Mouse (Mus musculus): Measurements from ENCODE around the gene Esyt1. TPM values are rescaled to one million over a fixed set of nuclear protein-coding genes. Genes with fewer than 3 reads are reported as not detected.

Gene Esyt1
- polyA plus RNA-seq, 1 experiment from 2014 or later: 12.6 TPM

DNA sequence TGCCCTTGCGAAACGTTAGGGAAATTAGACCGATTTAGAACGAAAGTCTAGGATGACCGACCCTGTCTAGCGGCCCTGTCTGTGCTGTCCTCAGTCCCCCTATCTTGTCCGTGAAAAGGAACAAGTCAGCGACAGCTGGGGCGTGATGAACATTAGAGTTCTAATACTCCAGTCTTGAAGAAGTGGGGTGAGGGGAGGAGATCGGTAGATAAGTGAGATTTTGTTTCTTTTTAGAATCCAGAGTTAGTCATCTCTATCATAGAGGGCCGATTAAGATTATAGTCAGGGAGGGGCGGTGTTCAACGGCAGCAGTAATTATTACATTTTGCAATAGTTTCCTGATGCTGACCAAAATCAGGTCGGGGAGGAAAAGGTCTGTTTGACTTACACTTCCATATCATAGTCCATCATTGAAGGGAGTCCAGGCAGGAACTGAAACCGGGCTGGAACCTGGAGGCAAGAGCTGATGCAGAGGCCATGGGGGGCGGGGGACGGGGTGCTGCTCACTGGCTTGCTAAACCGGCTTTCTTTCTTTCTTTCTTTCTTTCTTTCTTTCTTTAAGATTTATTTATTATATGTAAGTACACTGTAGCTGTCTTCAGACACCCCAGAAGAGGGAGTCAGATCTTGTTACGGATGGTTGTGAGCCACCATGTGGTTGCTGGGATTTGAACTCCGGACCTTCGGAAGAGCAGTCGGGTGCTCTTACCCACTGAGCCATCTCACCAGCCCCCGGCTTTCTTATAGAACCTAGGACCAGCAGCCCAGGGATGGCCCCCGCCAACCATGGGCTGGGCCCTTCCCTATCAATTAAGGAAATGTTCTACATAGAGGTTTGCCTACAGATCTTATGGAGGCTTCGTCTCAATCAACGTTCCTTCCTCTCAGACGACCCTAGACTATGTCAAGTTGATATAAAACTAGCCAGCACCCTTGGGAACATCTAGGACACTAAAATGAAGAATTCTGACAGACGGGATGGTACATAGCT lies 990 bp upstream of the Esyt1 start:
- Histone ChIP-seq H3K36me3 (ENCODE audit: control insufficient read depth, insufficient read depth, low read length) (no peaks in the 10 kb centered on the region), H3K4me1 (replicated peaks; ENCODE audit: control insufficient read depth, insufficient read depth, low read length) (peaks cover 5% of the 10 kb centered on the region; the same call in 1 of the 2 replicates), H3K9ac (ENCODE audit: low read depth, low read length) (peak overlapping the region; percentile 35; the same call in 1 of the 2 replicates), H3K4me2 (replicated peaks; ENCODE audit: low read depth, low read length) (peak overlapping the region; percentile 99), H3K27me3 (ENCODE audit: control insufficient read depth, insufficient read depth, low read length) (peaks cover 11% of the 10 kb centered on the region), H3K9me3 (ENCODE audit: control insufficient read depth, low read length) (no peaks in the 10 kb centered on the region), H3K4me3 (ENCODE audit: low read depth, low read length) (peak overlapping the region; percentile 78), H3K27ac (ENCODE audit: low read depth, low read length) (no peak overlapping the region)
- DNase-seq (ENCODE audit: low spot score) (no peak), ATAC-seq (ENCODE audit: low FRiP score) (0 out of 2 replicates have a peak, but pooled peaks have one; percentile 26)
- WGBS: 34% methylated on average over 28 of the region's 28 CpGs

DNA sequence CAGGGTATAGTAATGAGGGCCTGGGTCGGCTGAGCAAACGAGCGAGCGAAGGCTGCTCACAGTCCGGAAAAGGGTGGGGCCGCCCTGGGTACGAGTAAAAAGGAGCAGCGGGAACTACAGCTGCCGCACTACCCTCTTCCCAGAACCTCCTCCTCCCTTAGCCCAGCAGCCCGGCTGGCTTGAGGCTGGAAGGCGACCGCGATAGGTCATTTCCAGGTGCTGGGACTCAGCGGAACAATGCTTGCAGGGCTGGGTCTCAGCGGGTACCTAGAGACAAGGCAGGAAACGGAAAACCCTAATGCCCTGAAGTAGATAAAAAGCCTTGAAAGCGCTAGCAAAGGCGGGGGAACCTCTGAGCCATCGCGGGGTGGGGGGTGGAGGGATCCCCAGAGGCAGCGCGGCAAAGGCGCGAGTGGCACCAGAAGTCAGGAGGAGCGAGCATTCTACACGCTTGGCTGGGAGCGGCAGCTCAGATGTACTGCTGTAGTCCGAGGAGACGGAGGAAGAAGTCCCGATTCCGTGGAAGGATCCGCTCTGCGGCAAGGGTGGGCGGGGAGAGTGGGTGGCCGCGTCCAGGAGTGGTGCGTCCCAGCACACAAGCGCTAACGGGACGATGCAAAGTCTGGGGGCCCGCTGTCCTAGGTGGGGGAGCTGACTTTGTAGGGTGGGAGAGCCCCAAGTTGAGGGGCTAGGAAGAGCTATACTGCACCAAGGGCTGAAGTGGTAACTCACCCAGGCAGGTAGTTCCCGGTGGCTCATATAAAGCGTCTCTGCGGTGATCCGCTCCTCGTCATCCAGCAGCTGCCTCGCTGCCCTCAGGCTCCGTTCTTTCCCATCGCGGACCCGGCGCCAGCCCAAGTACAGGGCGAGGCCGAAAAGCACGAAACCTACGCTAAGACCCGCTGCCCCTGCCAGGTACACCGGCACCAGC lies 674 bp downstream of the Esyt1 start:
- peaks cover 11% of the 10 kb centered on the region for H3K27me3 ChIP-seq (ENCODE audit: control insufficient read depth, insufficient read depth, low read length)
- peak overlapping the region; percentile 99 for H3K4me2 ChIP-seq (replicated peaks; ENCODE audit: low read depth, low read length)
- H3K9ac ChIP-seq (ENCODE audit: low read depth, low read length): peak overlapping the region; percentile 71
- DNase-seq (ENCODE audit: low spot score) (peak; percentile 77), ATAC-seq (ENCODE audit: low FRiP score) (peak; percentile 58)
- peak overlapping the region; percentile 78 for H3K4me3 ChIP-seq (ENCODE audit: low read depth, low read length)
- H3K4me1 ChIP-seq (replicated peaks; ENCODE audit: control insufficient read depth, insufficient read depth, low read length): peaks cover 5% of the 10 kb centered on the region; the same call in 1 of the 2 replicates
- H3K9me3 ChIP-seq (ENCODE audit: control insufficient read depth, low read length): no peaks in the 10 kb centered on the region
- 0 out of 2 replicates have a peak, but pooled peaks cover 2% of the 10 kb centered on the region for H3K36me3 ChIP-seq (ENCODE audit: control insufficient read depth, insufficient read depth, low read length)
- under 1% methylated on average over 57 of the region's 58 CpGs for WGBS
- peak overlapping the region; percentile 63 for H3K27ac ChIP-seq (ENCODE audit: low read depth, low read length)

DNA sequence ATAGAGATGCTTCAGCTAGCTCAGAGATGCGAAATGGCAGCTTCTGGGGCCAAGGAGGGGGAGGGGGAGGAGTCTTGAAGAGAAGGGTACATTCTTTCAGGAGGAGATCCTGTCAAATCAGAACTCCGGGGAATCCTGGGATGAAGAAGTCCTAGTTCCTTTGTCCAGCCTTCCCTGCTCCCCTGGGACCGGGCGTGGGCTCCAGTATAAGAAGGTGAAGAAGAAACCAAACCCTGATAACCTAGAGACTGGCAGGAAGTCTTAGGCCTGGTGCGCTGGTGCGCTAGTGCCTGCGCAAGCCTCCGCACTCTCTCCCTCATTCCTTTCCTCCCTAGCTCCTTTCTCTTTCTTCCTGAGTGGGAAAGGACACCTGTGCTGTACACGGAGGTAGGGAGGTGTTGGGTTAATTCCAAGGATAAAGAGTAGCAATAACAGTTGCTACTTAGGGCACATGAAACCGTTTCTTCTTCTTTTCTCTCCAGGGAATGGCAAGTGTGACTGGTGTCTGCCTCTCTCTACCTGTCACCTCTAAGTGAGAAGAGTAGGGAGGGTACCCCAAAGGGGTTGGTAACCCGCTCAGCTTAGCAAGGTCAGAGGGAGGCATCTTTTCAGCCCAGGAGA lies 1.4 kb downstream of the Esyt1 start:
- H3K4me3 ChIP-seq (ENCODE audit: low read depth, low read length): peak overlapping the region; percentile 78
- H3K4me2 ChIP-seq (replicated peaks; ENCODE audit: low read depth, low read length): peak overlapping the region; percentile 99
- H3K36me3 ChIP-seq (ENCODE audit: control insufficient read depth, insufficient read depth, low read length): 0 out of 2 replicates have a peak, but pooled peaks cover 2% of the 10 kb centered on the region
- no peaks in the 10 kb centered on the region for H3K9me3 ChIP-seq (ENCODE audit: control insufficient read depth, low read length)
- H3K27me3 ChIP-seq (ENCODE audit: control insufficient read depth, insufficient read depth, low read length): peaks cover 11% of the 10 kb centered on the region
- peak; percentile 50 for DNase-seq (ENCODE audit: low spot score)
- ATAC-seq (ENCODE audit: low FRiP score): no peak; the same call in 1 of the 2 replicates
- peak overlapping the region; percentile 71 for H3K9ac ChIP-seq (ENCODE audit: low read depth, low read length)
- H3K27ac ChIP-seq (ENCODE audit: low read depth, low read length): peak overlapping the region; percentile 36; the same call in 1 of the 2 replicates
- peaks cover 5% of the 10 kb centered on the region; the same call in 1 of the 2 replicates for H3K4me1 ChIP-seq (replicated peaks; ENCODE audit: control insufficient read depth, insufficient read depth, low read length)
- WGBS: 3% methylated on average over 11 of the region's 11 CpGs

DNA sequence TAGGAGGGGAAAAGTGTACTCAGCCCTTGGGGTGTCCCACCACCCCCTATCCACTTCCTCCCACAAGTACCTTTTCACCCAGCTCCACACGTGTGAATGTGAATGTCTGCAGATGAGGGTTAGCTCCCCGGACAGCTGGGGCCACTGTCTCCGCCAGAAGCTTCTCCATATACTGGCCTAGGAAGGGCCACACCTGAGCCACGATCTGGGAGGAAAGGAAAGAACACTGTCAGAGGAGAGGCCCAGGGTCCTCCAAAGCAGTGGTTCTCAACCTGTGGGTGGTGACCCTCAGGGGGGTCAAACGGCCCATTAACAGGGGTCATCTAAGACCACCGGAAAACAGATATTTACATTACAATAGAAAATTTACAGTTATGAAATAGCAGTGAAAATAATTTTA lies 3.3 kb downstream of the Esyt1 start:
- Histone ChIP-seq H3K4me1 (replicated peaks; ENCODE audit: control insufficient read depth, insufficient read depth, low read length) (peaks cover 5% of the 10 kb centered on the region; the same call in 1 of the 2 replicates), H3K27me3 (ENCODE audit: control insufficient read depth, insufficient read depth, low read length) (peaks cover 19% of the 10 kb centered on the region), H3K9ac (ENCODE audit: low read depth, low read length) (no peak overlapping the region), H3K4me2 (replicated peaks; ENCODE audit: low read depth, low read length) (no peak overlapping the region), H3K36me3 (ENCODE audit: control insufficient read depth, insufficient read depth, low read length) (0 out of 2 replicates have a peak, but pooled peaks cover 2% of the 10 kb centered on the region), H3K4me3 (ENCODE audit: low read depth, low read length) (no peak overlapping the region), H3K9me3 (ENCODE audit: control insufficient read depth, low read length) (no peaks in the 10 kb centered on the region), H3K27ac (ENCODE audit: low read depth, low read length) (no peak overlapping the region)
- 79% methylated on average over 6 of the region's 6 CpGs for WGBS
- no peak for ATAC-seq (ENCODE audit: low FRiP score)
- no peak for DNase-seq (ENCODE audit: low spot score)

GRCm38 (mm10) chr10:128520591-128520990 lies 5.1 kb downstream of the Esyt1 start:
- H3K9me3 ChIP-seq (ENCODE audit: control insufficient read depth, low read length): no peaks in the 10 kb centered on the region
- H3K9ac ChIP-seq (ENCODE audit: low read depth, low read length): no peak overlapping the region
- 0 out of 2 replicates have a peak, but pooled peaks cover 2% of the 10 kb centered on the region for H3K36me3 ChIP-seq (ENCODE audit: control insufficient read depth, insufficient read depth, low read length)
- no peak for DNase-seq (ENCODE audit: low spot score)
- no peak overlapping the region for H3K4me2 ChIP-seq (replicated peaks; ENCODE audit: low read depth, low read length)
- ATAC-seq (ENCODE audit: low FRiP score): no peak
- peaks cover 5% of the 10 kb centered on the region; the same call in 1 of the 2 replicates for H3K4me1 ChIP-seq (replicated peaks; ENCODE audit: control insufficient read depth, insufficient read depth, low read length)
- WGBS: 91% methylated on average over 16 of the region's 16 CpGs
- peaks cover 32% of the 10 kb centered on the region for H3K27me3 ChIP-seq (ENCODE audit: control insufficient read depth, insufficient read depth, low read length)
- no peak overlapping the region for H3K4me3 ChIP-seq (ENCODE audit: low read depth, low read length)
- H3K27ac ChIP-seq (ENCODE audit: low read depth, low read length): no peak overlapping the region

DNA sequence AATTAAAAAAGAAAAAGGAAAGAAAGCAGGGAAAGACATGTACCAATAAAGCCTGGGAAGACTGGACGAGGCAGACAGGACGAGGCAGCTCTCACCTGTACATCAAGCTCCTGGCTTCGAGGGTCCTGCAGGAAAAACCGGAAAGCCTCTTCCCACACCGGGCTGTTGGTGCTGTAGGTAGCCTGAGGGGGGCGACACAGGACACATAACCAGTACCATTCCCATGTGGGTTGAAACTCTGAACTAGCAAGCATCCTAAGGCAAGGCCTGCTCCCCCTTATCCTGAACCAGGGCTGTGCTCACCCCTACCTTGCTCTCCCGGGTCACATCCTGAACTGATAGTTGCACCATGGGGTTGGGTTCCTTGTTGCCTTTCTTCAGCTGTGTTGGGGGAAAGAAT lies 6.8 kb downstream of the Esyt1 start:
- Histone ChIP-seq H3K4me2 (replicated peaks; ENCODE audit: low read depth, low read length) (no peak overlapping the region), H3K36me3 (ENCODE audit: control insufficient read depth, insufficient read depth, low read length) (0 out of 2 replicates have a peak, but pooled peaks cover 2% of the 10 kb centered on the region), H3K4me3 (ENCODE audit: low read depth, low read length) (no peak overlapping the region), H3K27me3 (ENCODE audit: control insufficient read depth, insufficient read depth, low read length) (peaks cover 32% of the 10 kb centered on the region), H3K9ac (ENCODE audit: low read depth, low read length) (no peak overlapping the region), H3K4me1 (replicated peaks; ENCODE audit: control insufficient read depth, insufficient read depth, low read length) (peaks cover under 1% of the 10 kb centered on the region; the same call in 1 of the 2 replicates), H3K9me3 (ENCODE audit: control insufficient read depth, low read length) (no peaks in the 10 kb centered on the region), H3K27ac (ENCODE audit: low read depth, low read length) (no peak overlapping the region)
- DNase-seq (ENCODE audit: low spot score) (no peak), ATAC-seq (ENCODE audit: low FRiP score) (no peak)
- 69% methylated on average over 7 of the region's 7 CpGs for WGBS

DNA sequence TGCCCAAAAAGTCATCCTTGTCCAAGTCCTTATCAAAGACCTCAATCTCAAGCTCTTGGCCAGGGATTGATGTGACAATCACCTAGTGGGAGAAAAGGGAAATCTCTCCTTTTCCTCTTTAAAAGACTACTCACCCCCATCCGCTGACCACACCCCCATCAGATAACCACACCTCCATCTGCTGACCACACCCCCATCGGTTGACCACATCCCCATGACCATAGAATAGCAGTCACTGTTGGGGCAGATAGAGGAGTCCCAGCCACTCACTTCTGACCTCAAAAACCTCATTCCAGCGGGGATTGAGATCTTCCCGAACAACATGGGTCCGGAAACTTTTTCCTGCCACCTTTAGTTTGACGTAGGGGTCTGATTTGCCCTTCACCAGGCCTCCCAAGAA lies 9.0 kb downstream of the Esyt1 start:
- DNase-seq (ENCODE audit: low spot score): no peak
- ATAC-seq (ENCODE audit: low FRiP score): no peak
- Histone ChIP-seq H3K27ac (ENCODE audit: low read depth, low read length) (no peak overlapping the region), H3K9ac (ENCODE audit: low read depth, low read length) (no peak overlapping the region), H3K27me3 (ENCODE audit: control insufficient read depth, insufficient read depth, low read length) (peaks cover 28% of the 10 kb centered on the region), H3K4me2 (replicated peaks; ENCODE audit: low read depth, low read length) (no peak overlapping the region; the same call in 1 of the 2 replicates), H3K36me3 (ENCODE audit: control insufficient read depth, insufficient read depth, low read length) (0 out of 2 replicates have a peak, but pooled peaks cover 2% of the 10 kb centered on the region), H3K4me1 (replicated peaks; ENCODE audit: control insufficient read depth, insufficient read depth, low read length) (no peaks in the 10 kb centered on the region), H3K4me3 (ENCODE audit: low read depth, low read length) (no peak overlapping the region), H3K9me3 (ENCODE audit: control insufficient read depth, low read length) (no peaks in the 10 kb centered on the region)
- 13% methylated on average over 6 of the region's 6 CpGs for WGBS

- Histone ChIP-seq H3K27me3 (ENCODE audit: control insufficient read depth, insufficient read depth, low read length) (peaks cover 28% of the 10 kb centered on the region), H3K27ac (ENCODE audit: low read depth, low read length) (no peak overlapping the region), H3K9me3 (ENCODE audit: control insufficient read depth, low read length) (no peaks in the 10 kb centered on the region), H3K4me2 (replicated peaks; ENCODE audit: low read depth, low read length) (no peak overlapping the region), H3K4me3 (ENCODE audit: low read depth, low read length) (no peak overlapping the region), H3K4me1 (replicated peaks; ENCODE audit: control insufficient read depth, insufficient read depth, low read length) (no peaks in the 10 kb centered on the region), H3K36me3 (ENCODE audit: control insufficient read depth, insufficient read depth, low read length) (0 out of 2 replicates have a peak, but pooled peaks cover 2% of the 10 kb centered on the region), H3K9ac (ENCODE audit: low read depth, low read length) (no peak overlapping the region)
- WGBS: 8% methylated on average over 20 of the region's 20 CpGs
- ATAC-seq (ENCODE audit: low FRiP score) (no peak), DNase-seq (ENCODE audit: low spot score) (no peak)
These were observed 9.6 kb downstream of the Esyt1 start for GRCm38 (mm10) chr10:128516029-128516428.

Measured in hindbrain, embryonic 11.5 days (tissue).